8 mouse cellular contexts compared by ENCODE assay signal in the genomic region with DNA sequence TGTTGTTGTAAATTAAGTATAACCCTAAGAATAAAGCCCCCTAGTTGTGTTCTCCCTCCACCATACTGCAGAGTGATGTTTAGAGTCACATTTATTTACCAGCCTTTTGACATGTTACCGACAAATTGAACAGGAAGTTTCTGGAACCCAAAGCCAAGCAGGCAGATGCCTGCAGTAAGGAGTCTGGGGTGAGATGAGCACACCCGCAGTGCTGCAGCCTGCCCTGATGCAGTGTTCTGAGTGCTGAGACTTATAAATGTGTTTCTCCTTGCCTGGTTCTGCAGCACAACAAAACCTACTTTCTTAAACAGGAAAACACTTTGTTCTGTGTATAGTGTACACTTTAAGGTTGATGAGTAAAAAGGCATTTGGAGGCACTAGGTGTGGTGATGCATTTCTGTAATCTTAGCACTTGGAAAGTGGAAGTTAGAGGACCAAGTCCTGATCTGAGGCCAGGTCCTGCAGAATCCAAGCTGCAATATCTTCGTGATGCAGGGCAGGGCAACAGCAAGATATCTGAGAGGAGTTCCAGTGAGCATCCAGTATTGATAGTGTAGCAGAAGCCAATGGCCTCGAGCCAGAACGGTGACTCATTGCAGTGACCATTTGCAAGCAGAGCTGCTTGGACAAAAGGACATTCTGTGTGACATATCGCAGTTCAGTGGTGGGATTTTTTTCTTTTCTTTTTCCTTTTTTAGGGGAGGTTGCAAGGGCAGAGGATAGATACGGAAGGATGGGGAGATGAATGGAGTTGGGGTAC. TPM values are rescaled to one million over a fixed set of nuclear protein-coding genes. Genes with fewer than 3 reads are reported as not detected.
DNase-seq lines count a peak whose midpoint lies in the region; ATAC-seq and TF ChIP-seq lines count a peak whose summit lies in the region.

No protein-coding gene starts in this region.

- no peak overlapping the region for H3K4me2 ChIP-seq in midbrain, embryonic 15.5 days

- peak; percentile 39 for ATAC-seq in Patski
- no peak for ATAC-seq in midbrain, embryonic 15.5 days (replicated peaks)

- TF ChIP-seq CTCF in Patski (IDR thresholded peaks at IDR 0.05): no peak
- TF ChIP-seq CTCF in olfactory bulb, adult 2 months (IDR thresholded peaks at IDR 0.05; ENCODE audit: insufficient read depth, low read depth, low read length): no peak

- TF ChIP-seq POLR2A in olfactory bulb, adult 2 months (IDR thresholded peaks at IDR 0.05; ENCODE audit: insufficient read depth, low read depth, low read length): no peak

- no peak overlapping the region for H3K9ac ChIP-seq in midbrain, embryonic 15.5 days

- in situ Hi-C loops in Patski (cut with MboI; ENCODE audit: low pct_unique_long_range_greater_than_20kb): no loop called here

- H3K9me3 ChIP-seq in midbrain, embryonic 15.5 days: no peaks in the 10 kb centered on the region

- H3K27me3 ChIP-seq in Patski: no peaks in the 10 kb centered on the region
- H3K27me3 ChIP-seq in midbrain, embryonic 15.5 days (replicated peaks): no peaks in the 10 kb centered on the region

- H3K36me3 ChIP-seq in midbrain, embryonic 15.5 days (replicated peaks): no peaks in the 10 kb centered on the region

- WGBS in olfactory bulb, adult 2 months: 40% methylated on average over 7 of the region's 7 CpGs
- 69% methylated on average over 7 of the region's 7 CpGs for WGBS in midbrain, embryonic 15.5 days

- H3K27ac ChIP-seq in olfactory bulb, adult 2 months (ENCODE audit: insufficient read depth, low read depth, low read length): peak overlapping the region; percentile 64; the same call in 1 of the 2 replicates
- no peak overlapping the region for H3K27ac ChIP-seq in midbrain, embryonic 15.5 days

- CTCF ChIA-PET in Patski (lab: Charles Lee): interaction anchor here (1.3 to 2.2 kb wide), 4 partner anchors 9 to 38 kb away, joined by 3 to 8 read pairs (median 4); no protein-coding TSS in a partner anchor

- no peak overlapping the region for H3K4me3 ChIP-seq in olfactory bulb, adult 2 months (ENCODE audit: insufficient read depth, low read depth, low read length)
- H3K4me3 ChIP-seq in midbrain, embryonic 15.5 days: no peak overlapping the region

- peaks cover 30% of the 10 kb centered on the region for H3K4me1 ChIP-seq in olfactory bulb, adult 2 months (ENCODE audit: control insufficient read depth, insufficient read depth, low read length)
- H3K4me1 ChIP-seq in midbrain, embryonic 15.5 days: peaks cover 44% of the 10 kb centered on the region

- POLR2A ChIA-PET in Patski (lab: Charles Lee): interaction anchor here (0.6 to 0.7 kb wide), 2 partner anchors 18 to 47 kb away, joined by 3 to 6 read pairs; no protein-coding TSS in a partner anchor

- peak; percentile 44 for DNase-seq in kidney, adult 18-20 months
- DNase-seq in kidney, adult 11 months: no peak
- no peak for DNase-seq in Patski (ENCODE audit: low read depth, low spot score)
- DNase-seq in gastrocnemius, adult 18-20 months (ENCODE audit: low spot score): peak; percentile 80
- peak; percentile 88 for DNase-seq in heart, postnatal 4 days
- no peak for DNase-seq in frontal cortex, postnatal 25 days (ENCODE audit: low spot score in 2 of 2)

RNA-seq across cellular contexts. Expression of gene Plekha5, which starts 58.0 kb away (rescaled TPM):
- 72.9 TPM for polyA plus RNA-seq in Patski (2021)
- 10 to 100 TPM; 10.0 to 10.5 TPM for total RNA-seq in gastrocnemius, adult 18-20 months (2021)
- total RNA-seq in heart, postnatal 4 days (2021): 10 to 100 TPM; 39.4 to 42.6 TPM
- not detected in 2 replicates for polyA plus RNA-seq in olfactory bulb, adult 2 months (2012; ENCODE audit: insufficient read depth, insufficient read length, low replicate concordance, missing spikeins)
- polyA plus RNA-seq in midbrain, embryonic 15.5 days (2015; fragmentation: Nextera tagmentation; extraction: Ambion mirVana): 38.2 and 42.1 TPM in 2 replicates

Comparison
In these comparisons a context has a peak if more than half of its experiments do, and no peak if none do; other contexts are left out.
1. DNase-seq: peak in kidney, adult 18-20 months (single experiment), gastrocnemius, adult 18-20 months (single experiment) and heart, postnatal 4 days (single experiment); none in kidney, adult 11 months (single experiment), Patski (single experiment) and frontal cortex, postnatal 25 days (0 of 2).